Mouse (Mus musculus) E14TG2a.4 (cell line): Measurements from ENCODE around the gene Armh4.

Experiments
- CTCF ChIP-seq: conservative IDR thresholded peaks from 2 replicates; pipeline ENCODE4 v1.5.1; 2014; ENCODE audit warnings: low read length
- POU5F1 ChIP-seq: IDR thresholded peaks from 2 replicates; pipeline ENCODE4 v1.6.1; 2014; ENCODE audit warnings: low read length, borderline replicate concordance

GRCm38 (mm10) chr14:49766601-49767000 is 16.6 kb downstream of the Armh4 start:
- TF ChIP-seq CTCF (no peak), POU5F1 (no peak)
